Mouse (Mus musculus): ENCODE measurements at regions not wholly inside any gene's neighbourhood (a gene's known extent, or its start where the extent isn't known, plus 50 kb on each side); places are given as distances from the start of the nearest gene placed in this dataset.
A peak's percentile ranks its signal among the peaks of the same experiment; 100 is the strongest.

GRCm38 (mm10) chr7:34493892-34494291 is 100.8 kb upstream of the Lsm14a start:
- no peak for DNase-seq (ENCODE audit: low spot score)

DNA sequence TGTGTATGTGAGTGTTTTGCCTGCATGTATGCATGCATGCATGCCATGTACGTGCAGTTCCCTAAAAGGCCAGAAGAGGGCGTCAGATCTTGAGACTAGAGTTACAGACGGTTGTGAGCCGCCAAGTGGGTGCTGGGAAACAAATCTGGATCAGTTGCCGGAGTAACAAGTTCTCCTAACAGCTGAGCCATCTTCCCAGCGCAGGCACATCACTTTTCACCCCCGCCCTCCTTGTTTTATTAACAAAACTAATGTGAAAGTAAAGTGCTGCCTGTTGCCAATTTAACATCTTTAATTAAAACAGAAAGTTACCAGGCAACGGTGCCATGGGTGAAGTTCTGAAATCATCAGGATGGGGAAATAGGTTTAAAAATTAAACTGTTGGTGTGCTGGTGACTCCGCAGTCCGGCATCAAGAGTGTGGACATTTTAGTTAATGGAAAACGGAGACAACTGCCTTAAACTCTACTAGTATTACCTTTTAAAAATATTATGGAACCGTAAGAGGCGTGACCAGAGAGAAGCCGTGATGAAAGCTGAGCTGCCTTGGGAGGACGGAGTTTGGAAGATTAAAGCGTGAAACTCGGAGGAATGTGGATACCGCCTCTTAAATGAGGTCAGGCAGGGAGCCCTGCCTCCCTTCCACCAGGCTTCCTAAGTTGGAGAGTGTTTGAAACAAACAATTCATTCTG is 91.9 kb upstream of the Lsm14a start:
- DNase-seq (ENCODE audit: low spot score): no peak

DNA sequence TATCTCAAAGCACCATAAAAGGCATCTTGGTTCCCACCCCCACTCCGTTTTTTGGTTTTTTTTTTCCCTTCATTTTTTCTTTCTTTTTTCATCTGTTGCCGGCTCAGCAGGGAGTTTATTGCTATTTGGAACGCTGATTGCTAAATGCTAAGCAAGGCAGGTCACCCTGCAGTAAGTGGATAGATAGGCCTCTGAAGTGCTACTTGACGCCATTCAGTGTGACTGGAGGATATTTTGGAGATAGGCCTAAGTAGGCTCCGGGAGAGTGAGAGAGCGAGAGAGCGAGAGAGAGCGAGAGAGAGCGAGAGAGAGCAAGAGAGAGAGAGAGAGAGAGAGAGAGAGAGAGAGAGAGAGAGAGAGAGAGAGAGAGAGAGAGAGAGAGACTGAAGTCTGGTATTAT is 90.3 kb upstream of the Lsm14a start:
- no peak for DNase-seq (ENCODE audit: low spot score)

GRCm38 (mm10) chr7:34480771-34481170 is 87.7 kb upstream of the Lsm14a start:
- no peak for DNase-seq (ENCODE audit: low spot score)

- DNase-seq (ENCODE audit: low spot score): no peak
These were observed 77.9 kb upstream of the Lsm14a start for GRCm38 (mm10) chr7:34471003-34471402.

GRCm38 (mm10) chr7:34462069-34462468 is 69.0 kb upstream of the Lsm14a start:
- peak; percentile 20 for DNase-seq (ENCODE audit: low spot score)

DNA sequence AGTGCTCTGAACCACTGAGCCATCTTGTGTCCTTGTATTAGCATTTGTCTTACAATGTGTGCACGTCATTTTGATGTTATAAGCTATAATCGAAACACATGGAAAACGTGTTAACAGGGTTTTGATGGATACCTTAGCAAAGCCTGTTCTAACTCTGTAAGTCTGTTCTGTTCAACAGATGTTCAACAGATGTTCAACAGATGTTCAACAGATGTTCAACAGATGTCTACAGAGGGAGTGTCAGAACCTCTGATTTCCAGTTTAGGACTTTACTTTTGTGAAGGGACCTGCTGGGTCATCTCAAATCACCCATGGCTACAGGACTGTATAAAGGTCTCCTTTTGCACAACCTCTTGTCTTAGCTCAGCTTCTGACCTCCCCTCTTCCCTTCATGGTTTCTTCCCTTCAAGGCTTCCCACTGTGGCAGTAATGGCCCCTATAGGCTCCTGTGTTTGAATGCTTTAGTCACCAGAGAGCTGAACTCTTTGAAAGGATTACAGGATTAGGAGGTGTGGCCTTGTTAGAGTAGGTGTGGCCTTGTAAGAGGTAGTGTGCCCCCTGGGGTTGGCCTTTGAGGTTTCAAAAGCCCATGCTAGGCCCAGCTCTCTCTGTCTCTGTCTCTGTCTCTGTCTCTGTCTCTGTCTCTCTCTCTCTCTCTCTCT is 66.8 kb upstream of the Lsm14a start:
- no peak for DNase-seq (ENCODE audit: low spot score)

DNA sequence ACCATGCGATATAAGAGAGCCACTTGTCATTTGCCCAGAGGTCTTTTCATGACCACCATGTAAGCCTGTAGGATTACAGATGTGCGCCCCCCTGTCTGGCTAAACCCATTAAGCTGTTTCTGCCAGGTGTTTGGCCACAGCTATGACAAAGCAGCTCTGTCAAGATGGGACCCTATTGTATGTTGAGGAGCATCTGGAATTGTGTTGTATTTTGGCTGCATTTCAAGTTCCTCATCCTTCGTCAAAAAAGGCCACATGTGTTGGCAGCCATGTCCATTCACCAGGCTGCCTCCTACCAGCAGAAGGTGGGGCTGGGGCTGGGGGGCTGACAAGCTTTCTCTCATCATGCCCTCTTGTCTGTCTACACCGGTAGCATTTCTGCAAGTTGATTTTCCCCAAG is 65.7 kb upstream of the Lsm14a start:
- no peak for DNase-seq (ENCODE audit: low spot score)

DNA sequence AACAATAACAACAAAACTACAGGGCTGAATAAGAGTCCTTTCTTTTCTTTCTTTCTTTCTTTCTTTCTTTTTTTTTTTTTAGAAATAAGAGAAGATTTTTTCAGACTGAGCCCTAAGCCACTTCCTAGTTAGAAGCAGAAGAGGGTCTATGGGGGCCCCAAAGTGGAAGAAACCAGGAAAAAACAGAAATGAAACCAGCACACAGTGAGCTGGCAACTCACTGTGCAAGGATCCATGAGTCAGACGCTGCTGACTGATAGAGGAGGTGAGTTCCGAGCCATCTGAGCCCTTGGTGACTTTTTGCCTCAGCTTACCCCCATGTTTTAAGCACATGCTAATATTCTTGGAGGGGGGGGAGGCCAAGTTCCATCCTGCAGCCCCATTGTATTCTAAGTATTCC is 55.2 kb upstream of the Lsm14a start:
- DNase-seq (ENCODE audit: low spot score): no peak

DNA sequence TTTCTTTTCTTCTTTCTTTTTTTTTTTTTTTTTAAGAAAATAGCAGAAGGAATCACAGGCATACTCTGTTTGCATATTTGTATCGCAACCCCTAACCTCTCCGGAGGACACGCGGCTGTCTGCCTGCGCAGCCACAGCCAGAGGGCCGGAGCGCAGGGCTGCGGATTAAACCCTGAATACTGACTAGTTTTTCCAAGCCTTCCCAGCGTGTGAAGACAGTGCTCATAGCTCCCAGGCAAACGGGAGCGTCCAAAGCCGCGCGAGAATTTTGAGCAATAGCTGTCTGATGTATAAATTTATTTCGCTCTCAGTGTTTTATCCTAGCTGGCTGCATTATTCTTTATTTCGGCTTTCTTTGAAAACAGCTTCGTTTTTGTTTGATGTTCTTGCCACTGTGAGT is 51.1 kb upstream of the Lsm14a start:
- DNase-seq (ENCODE audit: low spot score): no peak

Measured in ovary, adult 18-20 months (tissue).